Mouse (Mus musculus) liver, adult 2 months (tissue): ENCODE measurements at regions not wholly inside any gene's neighbourhood (a gene's known extent, or its start where the extent isn't known, plus 50 kb on each side); places are given as distances from the start of the nearest gene placed in this dataset.

Experiments
- CTCF ChIP-seq: fragments of 200-500 bp; IDR thresholded peaks from 2 replicates; pipeline ENCODE4 v1.5.1; 2011; ENCODE audit warnings: low read depth, low read length, control low read depth
- POLR2A ChIP-seq: fragments of 200-500 bp; IDR thresholded peaks from 2 replicates; pipeline ENCODE4 v1.6.1; 2011; ENCODE audit warnings: low read length, control low read depth; ENCODE audit not compliant: insufficient read depth; ENCODE audit errors: extremely low read depth

GRCm38 (mm10) chr2:114994691-114995347 is 340.1 kb upstream of the Dph6 start:
- TF ChIP-seq CTCF (no peak), POLR2A (no peak)
